Mouse (Mus musculus) heart, adult 2 months (tissue): ENCODE data around the gene Gramd1a.

ENCODE experiments used
- CTCF ChIP-seq: fragments of 200-600 bp; IDR thresholded peaks from 2 replicates; pipeline ENCODE4 v1.8.1; 2022; ENCODE audit warnings: antibody characterized with exemption, mild to moderate bottlenecking, moderate library complexity
- EP300 ChIP-seq: fragments of 200-500 bp; IDR thresholded peaks from 2 replicates; pipeline ENCODE4 v1.6.1; 2011; ENCODE audit warnings: low read depth, low read length, control low read depth; ENCODE audit not compliant: insufficient read depth
- POLR2A ChIP-seq: fragments of 200-500 bp; IDR thresholded peaks from 2 replicates; pipeline ENCODE4 v1.6.1; 2011; ENCODE audit warnings: mild to moderate bottlenecking, low read depth, low read length, control low read depth; ENCODE audit not compliant: insufficient read depth

- TF ChIP-seq EP300 (no peak), CTCF (no peak), POLR2A (no peak)
Observed at GRCm38 (mm10) chr7:31130197-31130596, 25.5 kb downstream of the Gramd1a start.
